Mouse (Mus musculus) liver, postnatal 0 days (tissue): ENCODE data around the gene Stard13.

Experiments
- CTCF ChIP-seq: sonication (generic); IDR thresholded peaks from 2 replicates; pipeline ENCODE4 v1.5.1; 2016; ENCODE audit warnings: antibody characterized with exemption, low read depth
- EP300 ChIP-seq: IDR thresholded peaks from 2 replicates; pipeline ENCODE4 v1.6.1; 2016; ENCODE audit warnings: antibody characterized with exemption, low read depth, mild to moderate bottlenecking

DNA sequence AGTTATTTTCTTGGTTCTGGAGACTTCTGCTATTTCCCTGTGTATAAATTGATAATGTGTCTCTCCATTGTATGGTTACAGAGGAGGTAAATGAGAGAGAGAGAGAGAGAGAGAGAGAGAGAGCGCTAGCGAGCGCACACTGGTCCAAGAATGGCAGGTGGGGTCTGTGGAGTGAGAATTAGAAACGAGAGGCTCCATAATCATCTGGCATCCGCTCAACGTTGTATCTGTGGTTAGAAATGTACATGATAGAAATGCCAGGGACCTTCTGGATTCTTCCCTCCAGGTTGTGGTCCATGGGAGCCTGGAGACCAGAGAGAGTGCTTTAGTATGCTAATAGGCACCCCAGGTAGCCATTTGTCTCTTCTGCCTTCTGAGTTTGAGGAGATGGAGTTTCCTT lies 204.7 kb downstream of the Stard13 start:
- TF ChIP-seq CTCF: no peak
- no peak for TF ChIP-seq EP300
